Mouse (Mus musculus): Measurements from ENCODE around the gene Cyp2f2.

The Cyp2f2 gene

GRCm38 (mm10) chr7:27180036-27180435 is 60.3 kb downstream of the Cyp2f2 start:
- no peak for DNase-seq

GRCm38 (mm10) chr7:27180837-27181695 is 61.4 kb downstream of the Cyp2f2 start, which contains the start of the genes Gm21983 and Mia:
Gene Gm21983 (minus strand): TSS chr7:27181086.
Gene Mia (minus strand): TSS chr7:27181157.
- no peak for DNase-seq

- DNase-seq = no peak
Measured at GRCm38 (mm10) chr7:27182498-27182897, 62.8 kb downstream of the Cyp2f2 start.
